Mouse (Mus musculus) lung, embryonic 15.5 days (tissue): ENCODE measurements around the gene Gatb. TPM values are rescaled to one million over a fixed set of nuclear protein-coding genes. Genes with fewer than 3 reads are reported as not detected.
"Not testable (repeated sequence)": the region's sequence is repeated elsewhere in the genome, so short reads cannot be mapped to it uniquely, and the experiment has no call there.

Experiments used
- ATAC-seq: fragments of 200-750 bp; cut with Nextera tagmentation; 2 replicates; pipeline ENCODE4 v1.8.0; 2017; ENCODE audit warnings: moderate number of reproducible peaks, borderline replicate concordance; ENCODE audit not compliant: low FRiP score, low TSS enrichment; ENCODE audit errors: extremely low read depth
- H3K27ac ChIP-seq: fragments of 300-500 bp; sonication (generic); 2 replicates; pipeline ENCODE4 v1.5.1; 2015; ENCODE audit warnings: moderate library complexity, mild to moderate bottlenecking, inconsistent platforms
- H3K27me3 ChIP-seq: fragments of 300-500 bp; sonication (generic); 2 replicates; pipeline ENCODE4 v1.6.1; 2015; ENCODE audit warnings: inconsistent platforms
- H3K36me3 ChIP-seq: fragments of 300-500 bp; sonication (generic); 2 replicates; pipeline ENCODE4 v1.6.1; 2015; ENCODE audit warnings: inconsistent platforms
- H3K4me1 ChIP-seq: fragments of 300-500 bp; sonication (generic); 2 replicates; pipeline ENCODE4 v1.6.1; 2015; ENCODE audit warnings: inconsistent platforms
- H3K4me2 ChIP-seq: fragments of 300-500 bp; sonication (generic); 2 replicates; pipeline ENCODE4 v1.6.1; 2015; ENCODE audit warnings: inconsistent platforms, mild to moderate bottlenecking, moderate library complexity
- H3K4me3 ChIP-seq: fragments of 300-500 bp; sonication (generic); 2 replicates; pipeline ENCODE4 v1.5.1; 2015; ENCODE audit warnings: mild to moderate bottlenecking, inconsistent platforms
- H3K9ac ChIP-seq: fragments of 300-500 bp; sonication (generic); 2 replicates; pipeline ENCODE4 v1.6.1; 2015; ENCODE audit warnings: inconsistent platforms
- H3K9me3 ChIP-seq: fragments of 300-500 bp; sonication (generic); 2 replicates; pipeline ENCODE4 v1.6.1; 2016; ENCODE audit warnings: inconsistent platforms
- WGBS: fragments of 180-500 bp; shearing (Covaris S2); methylation state at CpG from one replicate; pipeline ENCODE4 v1.1.7; 2015; 5-methylcytosine and 5-hydroxymethylcytosine counted together
- polyA plus RNA-seq: library from polyadenylated mRNA; unstranded; fragments of >200 nt; fragmentation: Nextera tagmentation; extraction: Ambion mirVana; gene quantifications from 2 replicates; pipeline ENCODE4 v1.2.1, GENCODE M21; 2015

The Gatb gene
- polyA plus RNA-seq, 1 experiment from 2014 or later: 22.8 TPM

- Histone ChIP-seq H3K4me1 (peaks cover 3% of the 10 kb centered on the region; the same call in 1 of the 2 replicates), H3K4me2 (no peak overlapping the region), H3K27me3 (no peaks in the 10 kb centered on the region), H3K36me3 (no peaks in the 10 kb centered on the region), H3K27ac (no peak overlapping the region), H3K4me3 (no peak overlapping the region), H3K9me3 (no peaks in the 10 kb centered on the region), H3K9ac (no peak overlapping the region)
- no peak for ATAC-seq
- 63% methylated on average over 2 of the region's 2 CpGs for WGBS
Observed at GRCm38 (mm10) chr3:85571276-85571675, 2.6 kb upstream of the Gatb start.

GRCm38 (mm10) chr3:85572502-85572901 lies 1.4 kb upstream of the Gatb start:
- not testable (repeated sequence) for H3K36me3 ChIP-seq, H3K4me3 ChIP-seq, H3K27me3 ChIP-seq, H3K9ac ChIP-seq, H3K4me1 ChIP-seq, ATAC-seq, H3K9me3 ChIP-seq, H3K27ac ChIP-seq, H3K4me2 ChIP-seq
- WGBS: 90% methylated on average over 8 of the region's 8 CpGs

- H3K4me2 ChIP-seq: peak overlapping the region; percentile 61
- H3K27ac ChIP-seq: no peak overlapping the region
- H3K9me3 ChIP-seq: no peaks in the 10 kb centered on the region
- H3K4me3 ChIP-seq: peak overlapping the region; percentile 82
- WGBS: 19% methylated on average over 6 of the region's 6 CpGs
- no peak for ATAC-seq
- H3K4me1 ChIP-seq: peaks cover 3% of the 10 kb centered on the region; the same call in 1 of the 2 replicates
- no peaks in the 10 kb centered on the region for H3K27me3 ChIP-seq
- no peaks in the 10 kb centered on the region for H3K36me3 ChIP-seq
- no peak overlapping the region for H3K9ac ChIP-seq
Observed at GRCm38 (mm10) chr3:85573216-85573863, 579 bp upstream of the Gatb start.

- Histone ChIP-seq H3K4me3 (no peak overlapping the region), H3K27ac (no peak overlapping the region), H3K9ac (no peak overlapping the region), H3K4me2 (no peak overlapping the region), H3K4me1 (no peaks in the 10 kb centered on the region), H3K9me3 (no peaks in the 10 kb centered on the region), H3K36me3 (no peaks in the 10 kb centered on the region), H3K27me3 (no peaks in the 10 kb centered on the region)
- WGBS: 70% methylated on average over 2 of the region's 2 CpGs
- ATAC-seq: no peak
Observed at GRCm38 (mm10) chr3:85582726-85583125, 8.8 kb downstream of the Gatb start.

GRCm38 (mm10) chr3:85583194-85583593 lies 9.3 kb downstream of the Gatb start:
- Histone ChIP-seq H3K36me3 (no peaks in the 10 kb centered on the region), H3K4me3 (no peak overlapping the region), H3K9ac (no peak overlapping the region), H3K9me3 (no peaks in the 10 kb centered on the region), H3K27me3 (no peaks in the 10 kb centered on the region), H3K27ac (no peak overlapping the region), H3K4me2 (no peak overlapping the region), H3K4me1 (no peaks in the 10 kb centered on the region)
- 82% methylated on average over 5 of the region's 5 CpGs for WGBS
- ATAC-seq: no peak

- ATAC-seq: no peak
- H3K4me2 ChIP-seq: no peak overlapping the region
- no peak overlapping the region for H3K9ac ChIP-seq
- H3K9me3 ChIP-seq: no peaks in the 10 kb centered on the region
- H3K4me1 ChIP-seq: no peaks in the 10 kb centered on the region
- no peak overlapping the region for H3K4me3 ChIP-seq
- no peak overlapping the region for H3K27ac ChIP-seq
- WGBS: 83% methylated on average over 4 of the region's 4 CpGs
- no peaks in the 10 kb centered on the region for H3K36me3 ChIP-seq
- no peaks in the 10 kb centered on the region for H3K27me3 ChIP-seq
Observed at GRCm38 (mm10) chr3:85584966-85585365, 11.0 kb downstream of the Gatb start.

GRCm38 (mm10) chr3:85588701-85589100 lies 14.8 kb downstream of the Gatb start:
- Histone ChIP-seq H3K36me3 (no peaks in the 10 kb centered on the region), H3K4me1 (no peaks in the 10 kb centered on the region), H3K4me2 (no peak overlapping the region), H3K27me3 (no peaks in the 10 kb centered on the region), H3K27ac (peak overlapping the region; percentile 44; the same call in 1 of the 2 replicates), H3K9ac (no peak overlapping the region), H3K4me3 (no peak overlapping the region), H3K9me3 (no peaks in the 10 kb centered on the region)
- 20% methylated on average over 2 of the region's 2 CpGs for WGBS
- ATAC-seq: peak; percentile 59; the same call in 1 of the 2 replicates

- Histone ChIP-seq H3K9ac (no peak overlapping the region), H3K4me2 (no peak overlapping the region), H3K27ac (no peak overlapping the region), H3K36me3 (no peaks in the 10 kb centered on the region), H3K4me1 (no peaks in the 10 kb centered on the region), H3K4me3 (no peak overlapping the region), H3K27me3 (no peaks in the 10 kb centered on the region), H3K9me3 (no peaks in the 10 kb centered on the region)
- 89% methylated on average over 3 of the region's 3 CpGs for WGBS
- no peak for ATAC-seq
Observed at GRCm38 (mm10) chr3:85590090-85590754, 16.3 kb downstream of the Gatb start.

GRCm38 (mm10) chr3:85592067-85592466 lies 18.1 kb downstream of the Gatb start:
- H3K4me3 ChIP-seq: no peak overlapping the region
- H3K9me3 ChIP-seq: no peaks in the 10 kb centered on the region
- H3K27me3 ChIP-seq: no peaks in the 10 kb centered on the region
- no peak overlapping the region for H3K9ac ChIP-seq
- WGBS: 61% methylated on average over 4 of the region's 4 CpGs
- no peaks in the 10 kb centered on the region for H3K36me3 ChIP-seq
- ATAC-seq: no peak
- no peak overlapping the region for H3K27ac ChIP-seq
- no peak overlapping the region for H3K4me2 ChIP-seq
- no peaks in the 10 kb centered on the region for H3K4me1 ChIP-seq

GRCm38 (mm10) chr3:85592640-85593252 lies 18.8 kb downstream of the Gatb start:
- Histone ChIP-seq H3K36me3 (no peaks in the 10 kb centered on the region), H3K4me1 (no peaks in the 10 kb centered on the region), H3K9ac (no peak overlapping the region), H3K4me2 (no peak overlapping the region), H3K4me3 (no peak overlapping the region), H3K27me3 (no peaks in the 10 kb centered on the region), H3K27ac (no peak overlapping the region), H3K9me3 (no peaks in the 10 kb centered on the region)
- WGBS: 78% methylated on average over 5 of the region's 5 CpGs
- no peak for ATAC-seq

- Histone ChIP-seq H3K27ac (no peak overlapping the region), H3K9ac (no peak overlapping the region), H3K36me3 (no peaks in the 10 kb centered on the region), H3K4me2 (no peak overlapping the region), H3K4me3 (no peak overlapping the region), H3K4me1 (no peaks in the 10 kb centered on the region), H3K27me3 (no peaks in the 10 kb centered on the region), H3K9me3 (no peaks in the 10 kb centered on the region)
- WGBS: 58% methylated on average over 3 of the region's 3 CpGs
- no peak for ATAC-seq
Observed at GRCm38 (mm10) chr3:85594452-85594851, 20.5 kb downstream of the Gatb start.

- no peak overlapping the region for H3K4me2 ChIP-seq
- no peak overlapping the region for H3K27ac ChIP-seq
- no peaks in the 10 kb centered on the region for H3K9me3 ChIP-seq
- H3K4me1 ChIP-seq: peaks cover 3% of the 10 kb centered on the region; the same call in 1 of the 2 replicates
- no peak overlapping the region for H3K4me3 ChIP-seq
- no peaks in the 10 kb centered on the region for H3K27me3 ChIP-seq
- H3K36me3 ChIP-seq: no peaks in the 10 kb centered on the region
- no peak overlapping the region for H3K9ac ChIP-seq
- no peak for ATAC-seq
- WGBS: 69% methylated on average over 3 of the region's 3 CpGs
Observed at GRCm38 (mm10) chr3:85599526-85599925, 25.6 kb downstream of the Gatb start.
